Mouse (Mus musculus) liver, embryonic 14.5 days (tissue): ENCODE measurements around the gene Atrip.

ENCODE experiments used
- CTCF ChIP-seq: IDR thresholded peaks from 2 replicates; pipeline ENCODE4 v1.5.1; 2016; ENCODE audit warnings: antibody characterized with exemption, low read depth, control low read depth
- EP300 ChIP-seq: IDR thresholded peaks from 2 replicates; pipeline ENCODE4 v1.6.1; 2016; ENCODE audit warnings: antibody characterized with exemption, low read depth

- TF ChIP-seq CTCF (no peak), EP300 (no peak)
Observed at GRCm38 (mm10) chr9:109021428-109021827, 52.5 kb downstream of the Atrip start.
